Mouse (Mus musculus): ENCODE measurements around the gene Ankrd2. TPM values are rescaled to one million over a fixed set of nuclear protein-coding genes. Genes with fewer than 3 reads are reported as not detected.
A peak's percentile ranks its signal among the peaks of the same experiment; 100 is the strongest.

Gene Ankrd2
- total RNA-seq, 2 experiments from 2014 or later, result not detected

DNA sequence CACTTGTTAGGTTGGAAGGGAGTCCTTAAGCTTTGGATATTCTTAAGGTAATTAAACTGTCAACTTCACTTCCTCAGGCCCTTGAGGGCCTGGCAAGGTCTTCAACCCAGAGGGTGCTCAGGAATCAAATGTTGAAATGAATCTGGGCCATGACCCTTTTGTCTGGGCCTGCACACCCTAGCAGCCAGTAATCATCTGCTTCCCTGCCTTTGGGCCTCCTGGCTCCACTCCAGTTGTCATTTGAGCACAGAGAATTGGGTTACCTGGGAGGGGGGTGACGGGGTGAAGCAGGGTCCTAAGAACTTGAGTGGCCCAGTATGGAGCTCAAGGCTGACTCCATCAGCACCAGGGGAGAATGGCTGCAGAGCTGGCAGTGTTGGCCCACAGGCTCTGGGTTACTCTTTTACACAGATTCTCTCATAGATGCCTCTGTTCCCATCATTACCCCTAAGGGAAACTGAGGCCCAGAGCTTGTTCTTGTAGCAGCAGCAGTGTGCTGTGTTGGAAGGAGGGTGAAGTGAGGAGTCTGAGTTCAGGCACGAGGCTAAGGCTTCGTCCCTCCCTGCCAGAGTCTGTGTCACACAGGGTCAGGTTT lies 21.5 kb upstream of the Ankrd2 start:
- no peak for DNase-seq
- intact Hi-C loops (cut with DNase I), result no loop called here

DNA sequence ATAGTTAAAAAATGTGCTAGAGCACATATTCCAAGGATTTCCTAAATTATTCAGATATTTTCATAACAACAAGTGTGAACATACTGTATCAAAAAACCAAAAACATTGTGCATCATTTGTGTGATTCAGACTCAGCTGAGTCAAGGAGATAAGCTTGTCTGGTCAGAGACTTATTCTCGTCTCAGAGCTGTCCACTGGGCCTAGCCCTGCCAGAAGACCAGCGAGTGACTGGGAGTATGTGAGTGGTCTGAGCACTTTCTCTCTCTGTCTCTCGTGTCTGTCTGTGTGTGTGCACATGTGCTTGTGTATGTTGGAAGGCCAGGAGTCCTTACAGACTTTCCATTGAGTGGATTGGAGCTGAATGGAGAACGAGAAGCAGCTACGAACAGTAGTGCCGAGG lies 20.8 kb upstream of the Ankrd2 start:
- DNase-seq, result no peak
- intact Hi-C loops (cut with DNase I), result no loop called here

DNA sequence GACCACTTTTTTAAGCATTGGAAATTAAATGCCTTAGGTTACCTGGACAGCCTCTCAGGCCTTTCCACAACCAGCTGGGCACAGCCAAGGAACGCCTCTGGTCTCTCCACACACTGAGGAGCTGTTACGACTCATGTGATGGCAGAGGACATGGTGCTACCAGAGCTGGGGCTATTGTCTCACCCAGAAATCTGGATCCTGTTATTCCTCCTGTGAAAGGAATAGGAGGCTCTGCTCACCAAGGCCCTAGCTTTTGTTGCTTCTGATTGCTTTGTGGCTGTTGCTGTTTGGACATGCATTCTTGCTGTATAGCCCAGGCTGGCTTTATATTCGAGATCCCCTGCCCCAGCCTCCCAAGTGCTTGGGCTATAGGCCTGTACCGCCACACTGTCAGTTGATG lies 19.5 kb upstream of the Ankrd2 start:
- DNase-seq, result no peak
- intact Hi-C loops (cut with DNase I), result no loop called here

DNA sequence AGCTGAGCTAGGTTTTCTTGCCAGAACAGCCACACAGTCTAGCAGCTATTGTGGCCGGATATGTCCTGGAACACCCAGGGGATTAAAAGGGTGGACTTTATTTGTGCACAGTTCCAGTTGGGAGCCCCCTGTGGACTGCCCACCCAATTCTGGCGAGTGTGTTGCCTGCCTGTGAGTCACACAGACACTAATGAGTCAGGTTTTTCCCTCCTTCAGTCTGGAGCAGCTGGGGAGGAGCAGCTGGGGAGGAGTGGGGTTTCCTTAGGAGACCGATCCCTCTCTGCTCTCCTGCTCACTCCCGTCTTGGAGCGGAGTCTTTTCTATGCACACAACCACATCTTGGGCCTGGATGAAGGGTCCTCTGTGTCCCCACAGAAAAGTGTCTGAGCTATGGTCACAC lies 19.0 kb upstream of the Ankrd2 start:
- peak; percentile 67 to 72 for DNase-seq
- intact Hi-C loops (cut with DNase I), result no loop called here

DNA sequence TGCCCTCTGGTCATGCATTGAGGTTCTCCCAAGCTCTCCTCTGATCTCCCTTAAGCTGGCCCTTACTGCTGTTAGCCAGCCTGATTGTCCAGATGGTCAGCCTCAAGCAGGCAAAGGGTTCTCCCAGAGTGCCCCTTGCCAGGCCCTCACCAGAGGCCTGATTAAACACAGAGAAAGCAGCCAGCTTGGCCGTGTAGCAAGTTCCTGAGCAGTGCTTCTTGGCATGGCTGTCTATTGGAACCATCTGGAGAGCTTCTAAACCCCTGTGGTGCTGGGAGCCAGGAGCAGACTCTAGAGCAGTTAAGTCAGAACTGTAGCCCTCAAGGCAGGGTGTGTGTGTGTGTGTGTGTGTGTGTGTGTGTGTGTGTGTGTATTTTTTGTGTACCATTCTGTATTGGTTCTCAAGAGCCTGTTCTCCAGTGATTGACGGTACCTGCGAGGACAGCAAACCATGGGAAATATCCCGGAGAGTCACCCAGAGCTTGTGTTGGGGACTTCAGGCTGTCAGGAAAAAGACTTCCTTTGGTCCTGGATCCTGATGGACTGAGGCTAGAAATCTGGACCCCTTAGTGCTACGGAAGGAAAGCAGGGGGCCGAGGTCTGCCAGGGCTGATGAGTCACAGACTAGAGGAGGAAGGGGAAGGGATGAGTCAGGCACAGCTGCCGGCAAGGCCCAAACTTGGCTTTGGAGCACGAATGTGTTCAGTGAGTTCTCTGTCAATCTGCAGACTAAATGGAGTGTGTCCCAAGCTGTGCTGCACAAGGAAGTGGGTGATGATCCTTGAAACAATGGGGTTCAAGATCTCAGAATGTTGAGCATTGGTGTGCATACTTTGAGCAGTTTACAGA lies 18.2 kb upstream of the Ankrd2 start:
- intact Hi-C loops (cut with DNase I), result no loop called here
- peak; percentile 84 to 86 for DNase-seq

DNA sequence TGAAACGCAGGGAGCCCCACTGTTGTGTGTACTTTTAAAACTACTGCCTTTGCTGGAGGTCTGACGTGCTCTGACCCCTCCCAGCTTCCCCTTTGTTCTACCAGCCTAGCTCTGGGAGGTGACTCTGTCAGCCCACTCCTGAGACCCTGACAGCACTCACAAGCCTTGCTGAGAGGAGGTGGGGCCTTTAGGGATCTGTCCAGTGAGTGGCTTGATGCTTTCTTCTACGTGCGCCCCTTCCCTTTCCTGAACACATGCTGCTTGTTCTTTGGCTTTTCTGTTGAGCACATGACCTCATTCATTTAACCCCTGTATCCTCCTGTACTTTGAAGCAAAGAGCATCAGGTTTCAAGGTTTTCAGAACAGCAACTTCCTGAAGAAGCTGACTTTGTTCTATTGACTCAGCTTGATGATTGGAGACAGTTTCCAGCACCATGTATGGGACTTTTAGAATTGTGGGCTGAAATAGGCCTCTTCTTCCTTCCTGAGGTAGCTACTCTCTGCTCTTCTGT lies 16.7 kb upstream of the Ankrd2 start:
- intact Hi-C loops (cut with DNase I), result no loop called here
- no peak for DNase-seq

DNA sequence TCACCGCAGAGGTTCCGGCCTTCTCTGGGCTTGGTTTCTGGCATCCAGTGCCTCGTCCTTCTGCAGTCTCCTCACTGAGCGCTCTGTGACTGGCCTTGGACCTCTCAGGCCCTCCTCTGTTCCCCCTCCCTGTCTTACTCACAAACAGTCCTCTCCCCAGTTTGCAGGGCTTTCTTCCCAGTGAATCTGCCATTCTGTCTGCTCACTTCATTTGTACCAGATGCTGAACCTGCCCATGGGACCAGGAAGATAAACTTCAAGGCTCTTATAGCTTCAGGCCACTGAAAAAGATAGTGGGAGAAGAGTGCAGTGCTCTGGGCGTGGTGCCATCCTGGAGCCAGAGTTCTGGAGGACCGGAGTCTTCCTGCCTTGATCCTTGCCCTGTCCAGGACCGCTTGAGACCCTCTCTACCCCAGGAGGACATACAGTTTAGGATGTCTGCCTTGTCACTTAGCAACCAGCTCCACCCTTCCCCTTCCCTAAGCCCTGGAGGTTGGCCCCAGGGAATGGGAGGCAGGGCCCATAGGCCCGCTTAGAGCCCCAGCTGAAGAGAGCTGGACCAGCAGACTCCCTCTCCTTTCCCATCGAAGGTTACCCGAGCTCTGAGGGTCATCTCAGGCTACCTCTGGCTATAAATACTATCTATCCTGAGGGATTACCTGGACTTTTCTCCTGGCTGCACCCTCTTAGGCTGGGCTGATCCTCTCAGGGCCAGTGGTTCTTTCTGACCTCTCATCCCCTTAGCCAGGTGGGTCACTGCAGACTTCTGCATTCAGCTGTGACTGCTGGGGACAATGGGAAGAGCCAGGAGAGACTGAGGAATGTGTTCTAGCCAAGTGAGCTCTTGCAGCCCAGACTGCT lies 13.9 kb upstream of the Ankrd2 start:
- peak in 1 of 2 experiments; percentile 56 for DNase-seq
- intact Hi-C loops (cut with DNase I), result loop anchor here (1.0 kb wide), 1 partner anchor 42 kb away; no protein-coding TSS in a partner anchor

DNA sequence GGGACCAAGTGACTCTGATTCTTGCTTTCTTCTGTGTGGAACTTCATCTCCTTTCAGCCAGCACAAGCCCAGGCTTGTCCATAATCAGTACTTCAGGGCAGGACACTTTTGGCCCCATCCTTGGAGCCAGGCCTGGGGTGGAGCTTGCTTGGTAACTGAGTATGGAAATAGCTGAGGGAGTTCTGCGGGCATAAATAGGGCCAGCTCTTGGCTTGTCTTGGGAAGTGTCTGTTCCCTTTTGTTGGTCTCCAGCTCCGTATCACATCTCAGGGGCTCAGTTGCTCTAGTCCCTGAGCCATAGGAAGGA lies 13.3 kb upstream of the Ankrd2 start:
- peak in 1 of 2 experiments; percentile 28 for DNase-seq
- intact Hi-C loops (cut with DNase I), result no loop called here

DNA sequence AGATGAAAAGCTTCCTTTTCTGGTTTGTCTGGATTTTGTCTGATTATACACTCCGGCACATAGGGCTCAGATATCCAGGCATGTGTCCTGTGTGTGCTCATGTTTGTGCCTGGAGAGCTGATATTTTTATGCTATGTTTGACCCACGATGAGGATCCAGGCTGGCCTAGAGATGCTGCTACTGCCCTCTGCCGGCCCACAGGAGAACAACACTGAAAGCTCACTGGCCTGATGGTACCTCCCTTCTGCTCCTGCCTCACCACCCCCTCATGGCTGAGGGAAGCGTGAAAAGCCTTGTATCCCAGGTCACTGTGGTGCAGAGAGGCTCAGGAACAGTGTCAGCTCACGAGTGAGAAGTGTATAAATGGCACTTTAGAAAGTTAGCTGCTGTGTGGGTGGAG lies 9.6 kb upstream of the Ankrd2 start:
- peak; percentile 90 to 91 for DNase-seq
- intact Hi-C loops (cut with DNase I), result loop anchor here (2.0 to 5.0 kb wide), 4 partner anchors 43 to 127 kb away; partner anchors contain the start of gene Pgam1

DNA sequence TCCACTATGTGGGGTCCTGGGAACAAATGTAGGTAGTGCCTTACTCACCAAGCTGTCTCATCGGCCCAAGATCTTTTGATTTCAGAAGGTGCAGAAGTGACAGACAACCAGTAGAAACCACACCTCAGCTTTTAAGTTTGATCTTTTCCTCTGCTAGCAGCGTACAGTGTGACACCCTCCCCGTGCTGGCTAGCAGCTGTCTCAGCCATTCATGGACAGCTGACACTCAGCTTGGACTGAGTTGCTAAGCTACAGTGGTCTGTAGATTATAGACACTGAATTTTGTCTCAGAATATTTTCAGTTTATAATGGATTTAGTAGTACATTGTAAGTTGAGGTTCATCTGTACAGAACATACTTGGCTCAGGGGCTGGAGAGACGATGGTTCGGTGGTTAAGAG lies 4.7 kb upstream of the Ankrd2 start:
- no peak for DNase-seq
- intact Hi-C loops (cut with DNase I), result no loop called here

DNA sequence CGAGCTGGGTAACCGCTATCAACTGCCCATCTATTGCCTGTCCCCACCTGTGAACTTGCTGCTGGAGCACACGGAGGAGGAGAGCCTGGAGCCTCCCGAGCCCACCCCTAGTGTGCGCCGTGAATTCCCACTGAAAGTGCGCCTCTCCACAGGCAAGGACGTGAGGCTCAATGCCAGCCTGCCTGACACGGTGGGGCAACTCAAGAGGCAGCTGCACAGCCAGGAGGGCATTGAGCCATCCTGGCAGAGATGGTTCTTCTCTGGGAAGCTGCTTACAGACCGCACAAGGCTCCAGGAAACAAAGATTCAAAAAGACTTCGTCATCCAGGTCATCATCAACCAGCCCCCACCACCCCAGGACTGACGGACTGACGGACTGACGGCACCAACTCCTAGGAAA lies 2.2 kb upstream of the Ankrd2 start:
- DNase-seq, result no peak
- intact Hi-C loops (cut with DNase I), result no loop called here

DNA sequence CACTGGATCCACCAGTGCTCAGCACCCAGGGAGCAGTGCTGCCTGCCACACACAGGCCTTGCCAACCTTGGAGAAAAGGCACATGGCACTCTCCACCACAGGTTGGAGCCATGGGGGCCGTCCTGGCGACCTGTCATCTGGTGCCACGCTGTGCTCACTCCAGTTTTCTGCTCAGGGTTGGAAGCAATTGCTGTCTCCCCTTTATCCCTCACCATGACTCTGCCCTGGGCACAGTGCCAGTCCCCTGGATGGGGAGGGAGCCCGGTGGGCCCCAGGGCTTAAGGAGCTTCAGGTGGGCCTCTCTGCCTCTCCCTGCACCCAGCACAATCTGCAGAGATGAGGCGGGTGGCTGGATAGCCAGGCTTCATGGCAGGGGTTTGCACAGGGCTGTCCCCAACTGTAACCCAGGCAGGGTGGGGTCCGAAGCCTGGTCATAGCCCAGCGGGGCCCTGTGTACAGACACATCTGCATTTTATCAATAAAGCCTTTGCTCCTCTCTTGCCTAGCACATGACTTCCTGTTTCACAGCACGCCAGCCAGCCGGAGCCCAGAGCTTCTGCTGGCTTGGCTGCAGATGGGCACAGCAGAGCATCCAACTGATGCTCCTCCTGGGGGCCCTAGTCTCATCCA lies 1.5 kb upstream of the Ankrd2 start:
- peak in 1 of 2 experiments; percentile 29 for DNase-seq
- intact Hi-C loops (cut with DNase I), result no loop called here

DNA sequence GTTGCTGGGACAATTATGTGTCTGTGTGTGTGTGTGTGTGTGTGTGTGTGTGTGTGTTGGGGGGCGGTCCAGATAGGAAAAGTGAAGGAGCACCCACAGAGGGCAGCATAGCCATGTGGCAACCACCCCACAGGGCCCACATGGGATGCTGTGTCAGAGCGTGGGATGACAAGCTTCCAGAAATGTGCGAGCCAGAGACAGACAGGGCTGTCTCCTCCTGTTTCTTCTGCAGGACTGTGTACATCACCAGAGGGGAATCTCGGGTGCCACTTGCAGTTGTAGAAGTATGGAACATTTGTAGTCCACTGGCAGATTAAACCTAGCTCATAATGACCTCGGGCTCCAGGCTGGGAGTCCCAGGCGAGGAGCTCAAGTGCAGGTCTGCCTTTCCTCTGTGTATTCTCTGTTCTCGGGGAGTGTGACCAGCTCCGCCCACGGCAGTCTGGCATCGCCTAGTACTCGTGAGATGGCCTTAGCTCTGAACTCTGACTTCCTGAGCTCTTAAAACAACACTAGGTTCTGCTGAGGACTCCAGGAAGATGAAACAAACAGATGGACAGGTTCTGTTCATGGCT lies 832 bp upstream of the Ankrd2 start:
- DNase-seq, result no peak
- intact Hi-C loops (cut with DNase I), result loop anchor here (1.0 to 5.0 kb wide), 3 partner anchors 34 to 132 kb away; no protein-coding TSS in a partner anchor

DNA sequence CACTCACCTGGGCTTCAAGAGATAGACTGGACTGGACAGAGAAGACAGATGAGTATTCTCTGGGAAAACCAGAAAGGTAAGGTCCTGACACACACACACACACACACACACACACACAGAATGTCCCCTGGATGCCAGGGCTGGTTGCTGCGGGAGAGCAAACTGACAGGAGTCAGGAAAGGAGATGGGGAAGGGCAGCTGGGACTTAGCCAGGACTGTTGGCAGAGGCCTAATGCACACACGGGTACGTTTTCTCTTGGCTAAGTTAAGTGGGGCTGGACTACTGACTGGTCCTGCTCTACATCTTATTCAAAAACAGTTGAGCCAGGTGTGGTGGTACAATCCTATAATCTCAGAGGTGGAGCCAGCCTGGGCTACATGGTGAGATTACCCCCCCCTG lies 557 bp downstream of the Ankrd2 start:
- no peak for DNase-seq
- intact Hi-C loops (cut with DNase I), result loop anchor here (5.0 kb wide), 2 partner anchors 116 to 131 kb away; no protein-coding TSS in a partner anchor

DNA sequence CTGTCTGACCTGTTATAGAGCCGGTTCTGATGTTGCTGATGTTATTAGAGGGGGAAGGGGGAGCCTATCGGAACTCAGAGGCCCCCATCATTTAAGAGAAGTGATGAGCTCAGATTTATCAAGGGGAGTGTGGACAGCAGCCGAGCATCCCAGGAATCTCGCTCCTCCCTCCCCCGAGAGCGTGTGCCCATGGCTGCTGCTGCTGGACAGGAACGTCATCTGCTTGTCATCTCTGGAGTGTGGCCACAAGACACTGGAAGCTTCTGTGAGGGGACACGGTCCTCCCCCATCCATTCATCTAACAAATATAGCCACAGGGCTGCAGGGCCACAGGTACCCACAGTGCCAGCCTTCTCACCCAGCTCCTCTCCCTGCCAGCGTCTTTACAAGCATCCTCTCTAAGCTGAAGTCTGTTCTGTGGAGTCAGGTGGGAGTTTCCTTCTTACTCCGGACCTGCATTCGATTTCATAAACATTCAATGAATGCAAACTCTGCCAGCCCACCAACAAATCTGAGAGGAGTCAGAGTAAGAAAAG lies 1.4 kb downstream of the Ankrd2 start:
- intact Hi-C loops (cut with DNase I), result loop anchor here (5.0 kb wide), 2 partner anchors 115 to 130 kb away; no protein-coding TSS in a partner anchor
- DNase-seq, result no peak

DNA sequence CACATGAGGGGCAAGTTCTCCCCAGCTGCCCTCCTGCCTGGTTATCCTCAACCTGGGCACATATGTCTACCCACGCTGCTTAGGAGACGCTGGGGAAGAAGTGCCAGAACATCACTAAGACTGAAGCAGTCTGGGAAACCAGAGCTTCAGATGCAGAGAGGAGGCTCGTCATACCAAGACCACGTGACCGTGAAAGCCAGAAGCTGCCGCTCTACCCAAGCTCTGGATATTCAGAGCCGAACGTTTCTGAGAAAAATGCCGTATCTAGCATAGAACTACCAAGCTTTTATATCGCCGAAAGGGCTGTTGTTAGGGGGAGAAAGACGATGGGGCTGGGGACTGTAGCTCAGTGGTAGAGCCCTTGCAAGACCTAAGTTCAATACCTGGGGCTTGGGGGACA lies 2.5 kb downstream of the Ankrd2 start:
- intact Hi-C loops (cut with DNase I), result loop anchor here (5.0 kb wide), 2 partner anchors 114 to 129 kb away; no protein-coding TSS in a partner anchor
- no peak for DNase-seq

DNA sequence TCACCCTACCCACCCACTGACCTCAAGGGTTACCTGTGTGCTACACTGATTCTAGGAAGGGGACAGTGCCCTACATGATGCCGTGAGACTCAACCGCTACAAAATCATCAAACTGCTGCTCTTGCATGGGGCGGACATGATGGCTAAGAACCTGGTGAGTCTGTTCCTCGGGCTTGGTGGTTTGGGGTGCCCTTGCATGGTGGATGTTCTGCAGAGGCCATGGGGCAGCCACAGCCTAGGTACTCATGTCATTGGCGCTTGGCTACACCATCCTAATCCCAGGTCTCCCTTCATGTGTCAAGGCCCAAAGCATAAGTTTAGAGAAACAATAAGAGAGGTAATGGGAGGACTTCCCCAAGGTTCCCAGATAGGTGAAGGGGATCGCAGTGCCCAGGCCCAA lies 8.2 kb downstream of the Ankrd2 start:
- intact Hi-C loops (cut with DNase I), result no loop called here

DNA sequence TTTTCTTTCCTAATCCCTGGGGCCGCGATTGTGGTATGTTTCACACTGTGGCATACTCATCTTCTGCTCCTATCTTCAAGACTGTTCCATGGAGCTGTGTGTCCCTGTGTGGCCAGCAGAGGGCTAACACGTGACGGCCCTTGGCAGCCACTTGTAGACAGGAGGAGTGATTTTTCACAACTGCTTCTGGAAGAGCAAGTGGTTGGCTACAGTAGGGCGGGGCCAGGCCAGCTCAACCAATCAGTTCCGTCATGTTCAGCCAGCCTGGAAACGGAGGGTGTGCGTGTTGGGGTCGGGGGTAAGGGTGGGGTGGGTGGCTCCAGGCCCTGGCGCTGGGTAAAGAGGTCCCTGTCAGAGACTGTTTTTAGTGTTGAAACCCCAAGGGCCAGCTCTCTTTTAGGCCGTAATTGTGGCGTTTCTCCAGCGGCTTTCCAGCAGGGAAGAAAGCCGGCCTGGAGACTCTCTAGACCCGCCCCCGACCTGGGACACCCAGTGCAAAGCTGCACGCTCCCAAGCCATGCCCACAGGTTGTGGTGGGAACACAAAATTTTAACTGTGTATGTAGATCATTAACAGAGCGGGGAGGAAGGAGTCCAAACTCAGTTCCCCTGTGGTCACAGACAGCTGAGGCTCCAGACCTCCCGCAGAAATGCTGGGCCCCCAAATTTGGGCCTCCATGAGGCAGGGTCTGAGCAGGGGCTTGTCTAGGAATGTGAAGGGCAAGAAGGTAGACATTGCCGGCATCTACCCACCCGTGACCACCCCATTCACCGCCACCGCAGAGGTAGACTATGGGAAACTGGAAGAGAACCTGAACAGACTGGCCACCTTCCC lies 9.7 kb downstream of the Ankrd2 start, which contains the start of gene Hoga1:
Gene Hoga1 (plus strand): TSS at position 342 of the 834 bp plus-strand sequence.
- peak; percentile 85 to 87 for DNase-seq
- intact Hi-C loops (cut with DNase I), result no loop called here

More for the DNA sequence above, 8.2 kb downstream of the Ankrd2 start:
- DNase-seq, result no peak

DNA sequence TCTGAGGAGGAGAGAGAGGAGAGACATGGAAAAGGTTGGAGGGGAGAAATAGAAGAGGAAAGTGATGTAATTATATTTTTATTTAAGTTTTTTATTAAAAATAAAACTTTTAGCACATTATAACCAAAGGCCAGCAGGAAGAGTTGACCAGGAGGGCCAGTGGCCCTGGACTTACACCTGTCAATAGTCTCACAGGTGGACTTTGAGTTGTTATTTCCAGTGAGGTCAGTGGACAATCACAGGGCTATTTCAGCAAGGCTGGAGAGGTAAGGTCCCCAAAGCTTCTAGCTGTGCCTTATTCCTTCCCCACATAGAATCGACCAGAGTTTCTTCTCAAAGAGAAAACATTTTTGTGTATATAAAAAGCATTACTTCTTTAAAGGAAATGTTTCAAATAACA lies 14.5 kb downstream of the Ankrd2 start:
- DNase-seq, result no peak
- intact Hi-C loops (cut with DNase I), result no loop called here

Data from heart, postnatal 10 days (tissue).